Mouse (Mus musculus): ENCODE measurements around the gene Klf15. TPM values are rescaled to one million over a fixed set of nuclear protein-coding genes. Genes with fewer than 3 reads are reported as not detected.

The Klf15 gene
- total and polyA plus RNA-seq, 2 experiments from 2014 or later, result 20.6 to 35.1 TPM

DNA sequence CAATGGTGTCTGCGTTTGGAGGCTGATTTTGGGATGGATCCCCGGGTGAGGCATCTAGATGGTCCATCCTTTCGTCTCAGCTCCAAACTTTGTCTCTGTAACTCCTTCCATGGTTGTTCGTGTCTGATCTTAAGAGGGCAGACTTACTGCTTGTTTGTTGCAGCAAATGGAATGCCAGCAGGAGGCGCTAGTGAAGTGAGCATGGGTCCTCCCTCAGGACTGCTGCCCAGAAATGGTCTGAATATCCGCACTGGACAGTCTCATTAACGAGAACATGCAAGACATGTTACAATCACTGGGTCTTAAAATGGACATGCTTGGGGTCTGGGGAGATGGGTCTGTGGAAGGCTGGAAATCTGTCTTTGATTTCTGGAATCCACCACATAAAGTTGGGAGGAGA lies 12.2 kb upstream of the Klf15 start:
- no peak overlapping the region for H3K27ac ChIP-seq (ENCODE audit: low read depth, low read length)
- H3K36me3 ChIP-seq (ENCODE audit: insufficient read depth, low read length), result no peaks in the 10 kb centered on the region
- DNase-seq (ENCODE audit: low spot score) (peak; percentile 81), ATAC-seq (ENCODE audit: low FRiP score) (0 out of 2 replicates have a peak, but pooled peaks have one; percentile 26)
- H3K9ac ChIP-seq (replicated peaks; ENCODE audit: low read length, poor library complexity, severe bottlenecking), result no peak overlapping the region
- H3K4me3 ChIP-seq (ENCODE audit: low read depth, low read length), result no peak overlapping the region
- no peak overlapping the region for H3K4me2 ChIP-seq (ENCODE audit: low read depth, low read length, poor library complexity, severe bottlenecking)
- no peaks in the 10 kb centered on the region for H3K9me3 ChIP-seq (ENCODE audit: low read length)
- H3K27me3 ChIP-seq (ENCODE audit: insufficient read depth, low read length), result no peaks in the 10 kb centered on the region
- 34% methylated on average over 7 of the region's 7 CpGs for WGBS
- peak; percentile 73 for TF ChIP-seq CTCF (IDR thresholded peaks at IDR 0.05)
- no peaks in the 10 kb centered on the region for H3K4me1 ChIP-seq (ENCODE audit: insufficient read depth, low read length)

DNA sequence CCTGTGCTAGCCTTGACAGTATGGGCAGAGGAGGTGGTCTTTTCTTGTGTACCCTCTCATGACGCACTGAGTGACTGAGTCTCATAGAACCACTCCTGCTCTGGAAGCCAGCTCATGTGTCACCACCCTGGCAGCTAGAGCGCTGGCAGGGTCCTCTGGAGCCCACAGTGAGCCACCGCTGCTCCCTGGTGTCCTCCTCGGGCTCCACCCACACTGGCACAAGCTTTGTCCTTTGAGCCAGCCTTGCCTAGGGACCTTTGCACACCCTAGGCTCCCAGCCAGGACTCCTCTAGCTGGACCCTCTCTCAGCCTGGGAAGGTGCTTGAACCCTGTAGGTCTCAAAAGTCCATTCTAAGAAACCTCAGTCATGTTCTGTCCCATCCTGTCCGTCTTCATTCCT lies 11.7 kb upstream of the Klf15 start:
- TF ChIP-seq CTCF (IDR thresholded peaks at IDR 0.05), result no peak
- Histone ChIP-seq H3K27ac (ENCODE audit: low read depth, low read length) (no peak overlapping the region; the same call in 1 of the 2 replicates), H3K9ac (replicated peaks; ENCODE audit: low read length, poor library complexity, severe bottlenecking) (no peak overlapping the region), H3K4me2 (ENCODE audit: low read depth, low read length, poor library complexity, severe bottlenecking) (no peak overlapping the region), H3K9me3 (ENCODE audit: low read length) (no peaks in the 10 kb centered on the region), H3K4me1 (ENCODE audit: insufficient read depth, low read length) (no peaks in the 10 kb centered on the region), H3K36me3 (ENCODE audit: insufficient read depth, low read length) (no peaks in the 10 kb centered on the region), H3K27me3 (ENCODE audit: insufficient read depth, low read length) (no peaks in the 10 kb centered on the region), H3K4me3 (ENCODE audit: low read depth, low read length) (no peak overlapping the region)
- WGBS, result 65% methylated on average over 5 of the region's 5 CpGs
- ATAC-seq (ENCODE audit: low FRiP score) (peak; percentile 73), DNase-seq (ENCODE audit: low spot score) (peak; percentile 63)

DNA sequence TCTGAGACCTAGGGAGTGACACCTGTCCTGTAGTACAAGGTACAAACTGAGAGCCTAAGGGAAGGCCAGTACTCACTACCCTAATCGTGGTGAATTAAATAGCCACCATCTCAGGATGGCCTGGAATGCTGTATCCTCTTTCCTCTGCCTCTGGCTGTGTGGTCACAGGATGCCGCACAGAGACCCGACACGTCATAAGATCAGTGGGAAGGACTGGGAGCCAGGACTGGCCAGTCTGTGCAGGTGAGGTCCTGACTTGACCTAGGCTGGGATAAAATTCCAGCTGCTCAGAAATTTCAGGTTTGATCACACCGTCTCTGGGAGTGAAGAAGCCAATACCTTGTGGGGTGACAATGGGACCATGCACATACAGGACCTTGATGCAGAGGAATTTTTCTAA lies 10.9 kb upstream of the Klf15 start:
- no peak overlapping the region for H3K27ac ChIP-seq (ENCODE audit: low read depth, low read length)

GRCm38 (mm10) chr6:90452603-90453002 lies 9.8 kb upstream of the Klf15 start:
- H3K36me3 ChIP-seq (ENCODE audit: insufficient read depth, low read length), result no peaks in the 10 kb centered on the region
- no peaks in the 10 kb centered on the region for H3K27me3 ChIP-seq (ENCODE audit: insufficient read depth, low read length)
- ATAC-seq (ENCODE audit: low FRiP score) (no peak), DNase-seq (ENCODE audit: low spot score) (no peak)
- no peaks in the 10 kb centered on the region for H3K4me1 ChIP-seq (ENCODE audit: insufficient read depth, low read length)
- H3K4me3 ChIP-seq (ENCODE audit: low read depth, low read length), result no peak overlapping the region
- no peaks in the 10 kb centered on the region for H3K9me3 ChIP-seq (ENCODE audit: low read length)
- no peak overlapping the region for H3K4me2 ChIP-seq (ENCODE audit: low read depth, low read length, poor library complexity, severe bottlenecking)
- no peak overlapping the region for H3K27ac ChIP-seq (ENCODE audit: low read depth, low read length)
- H3K9ac ChIP-seq (replicated peaks; ENCODE audit: low read length, poor library complexity, severe bottlenecking), result no peak overlapping the region
- TF ChIP-seq CTCF (IDR thresholded peaks at IDR 0.05), result no peak

More for the DNA sequence above, 10.9 kb upstream of the Klf15 start:
- Histone ChIP-seq H3K27me3 (ENCODE audit: insufficient read depth, low read length) (no peaks in the 10 kb centered on the region), H3K4me1 (ENCODE audit: insufficient read depth, low read length) (no peaks in the 10 kb centered on the region), H3K9ac (replicated peaks; ENCODE audit: low read length, poor library complexity, severe bottlenecking) (no peak overlapping the region), H3K36me3 (ENCODE audit: insufficient read depth, low read length) (no peaks in the 10 kb centered on the region), H3K4me3 (ENCODE audit: low read depth, low read length) (no peak overlapping the region), H3K4me2 (ENCODE audit: low read depth, low read length, poor library complexity, severe bottlenecking) (no peak overlapping the region), H3K9me3 (ENCODE audit: low read length) (no peaks in the 10 kb centered on the region)
- 95% methylated on average over 5 of the region's 5 CpGs for WGBS
- no peak for ATAC-seq (ENCODE audit: low FRiP score)
- DNase-seq (ENCODE audit: low spot score), result no peak
- no peak for TF ChIP-seq CTCF (IDR thresholded peaks at IDR 0.05)

DNA sequence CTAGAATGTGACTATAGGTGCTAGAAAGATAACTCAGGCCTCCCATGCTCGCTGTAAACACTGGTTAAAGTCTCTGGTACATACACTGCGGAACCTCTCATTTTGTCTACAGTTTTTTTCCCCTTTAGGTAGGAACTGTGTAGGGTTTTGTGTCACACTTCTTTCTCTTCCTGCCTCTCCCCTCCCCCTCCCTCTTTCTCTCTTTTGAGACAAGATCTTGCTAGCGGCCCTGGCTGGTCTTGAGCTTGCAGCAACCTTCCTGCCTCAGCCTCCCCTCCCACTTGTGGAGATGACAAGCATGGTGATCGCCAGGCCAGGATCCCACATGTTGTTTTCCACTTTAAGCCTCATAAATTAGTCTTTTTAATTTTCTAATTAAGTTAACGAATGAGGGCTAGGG lies 8.6 kb upstream of the Klf15 start:
- no peak overlapping the region for H3K4me3 ChIP-seq (ENCODE audit: low read depth, low read length)
- DNase-seq (ENCODE audit: low spot score) (no peak), ATAC-seq (ENCODE audit: low FRiP score) (no peak)
- H3K4me2 ChIP-seq (ENCODE audit: low read depth, low read length, poor library complexity, severe bottlenecking), result no peak overlapping the region
- H3K27me3 ChIP-seq (ENCODE audit: insufficient read depth, low read length), result no peaks in the 10 kb centered on the region
- H3K9me3 ChIP-seq (ENCODE audit: low read length), result no peaks in the 10 kb centered on the region
- no peak overlapping the region for H3K9ac ChIP-seq (replicated peaks; ENCODE audit: low read length, poor library complexity, severe bottlenecking)
- no peaks in the 10 kb centered on the region for H3K4me1 ChIP-seq (ENCODE audit: insufficient read depth, low read length)
- 85% methylated on average over 5 of the region's 5 CpGs for WGBS
- TF ChIP-seq CTCF (IDR thresholded peaks at IDR 0.05), result no peak
- no peak overlapping the region for H3K27ac ChIP-seq (ENCODE audit: low read depth, low read length)
- H3K36me3 ChIP-seq (ENCODE audit: insufficient read depth, low read length), result no peaks in the 10 kb centered on the region

GRCm38 (mm10) chr6:90457421-90457820 lies 5.0 kb upstream of the Klf15 start:
- Histone ChIP-seq H3K27ac (ENCODE audit: low read depth, low read length) (no peak overlapping the region), H3K4me3 (ENCODE audit: low read depth, low read length) (no peak overlapping the region), H3K4me2 (ENCODE audit: low read depth, low read length, poor library complexity, severe bottlenecking) (no peak overlapping the region), H3K27me3 (ENCODE audit: insufficient read depth, low read length) (0 out of 2 replicates have a peak, but pooled peaks cover 4% of the 10 kb centered on the region), H3K9me3 (ENCODE audit: low read length) (no peaks in the 10 kb centered on the region), H3K4me1 (ENCODE audit: insufficient read depth, low read length) (no peaks in the 10 kb centered on the region), H3K9ac (replicated peaks; ENCODE audit: low read length, poor library complexity, severe bottlenecking) (no peak overlapping the region), H3K36me3 (ENCODE audit: insufficient read depth, low read length) (no peaks in the 10 kb centered on the region)
- ATAC-seq (ENCODE audit: low FRiP score), result no peak
- no peak for TF ChIP-seq CTCF (IDR thresholded peaks at IDR 0.05)
- WGBS, result 90% methylated on average over 2 of the region's 2 CpGs
- no peak for DNase-seq (ENCODE audit: low spot score)

Data from midbrain, postnatal 0 days (tissue).